In genomic region chr5:105032362-105032761, GRCm38 (mm10) we compare ENCODE assay signal across 15 mouse cellular contexts. TPM values are rescaled to one million over a fixed set of nuclear protein-coding genes. Genes with fewer than 3 reads are reported as not detected.
DNase-seq lines count a peak whose midpoint lies in the region; ATAC-seq and TF ChIP-seq lines count a peak whose summit lies in the region.
"Had no signal": no experiment of that assay in that cellular context is flagged by ENCODE, and none has a peak within 500 bp of the region (broad histone marks: within the 10 kb centered on the region; RNA-seq: fewer than 3 reads in every experiment).

No protein-coding gene starts in this region.

- WGBS in embryonic facial prominence, embryonic 14.5 days = 84% methylated on average over 2 of the region's 2 CpGs
- WGBS in embryonic facial prominence, embryonic 10.5 days = 87% methylated on average over 2 of the region's 2 CpGs
- 78% methylated on average over 2 of the region's 2 CpGs for WGBS in liver, postnatal 0 days (ENCODE audit: insufficient replicate concordance)
- WGBS in liver, embryonic 11.5 days = 73% methylated on average over 2 of the region's 2 CpGs
- WGBS in stomach, postnatal 0 days = 77% methylated on average over 2 of the region's 2 CpGs

- no peak for ATAC-seq in embryonic facial prominence, embryonic 14.5 days (ENCODE audit: low read depth)
- ATAC-seq in liver, postnatal 0 days = no peak
- no peak for ATAC-seq in liver, embryonic 11.5 days (replicated peaks; ENCODE audit: low FRiP score)
- ATAC-seq in Patski = peak; percentile 54
- ATAC-seq in stomach, postnatal 0 days (ENCODE audit: low FRiP score, low TSS enrichment) = no peak
- no peak for ATAC-seq in megakaryocyte-erythroid progenitor cell, adult 5-6 weeks (replicated peaks; ENCODE audit: low FRiP score, low TSS enrichment, poor library complexity, severe bottlenecking)
- ATAC-seq: activated CD4-positive, CD25-positive, alpha-beta regulatory T cell, adult 4 months; hindbrain, postnatal 0 days; liver, embryonic 12.5 days; midbrain, embryonic 13.5 days had no signal

- H3K4me1 ChIP-seq in embryonic facial prominence, embryonic 14.5 days (ENCODE audit: control insufficient read depth, insufficient read depth, low read length) = no peaks in the 10 kb centered on the region
- H3K4me1 ChIP-seq in embryonic facial prominence, embryonic 10.5 days = no peaks in the 10 kb centered on the region
- H3K4me1 ChIP-seq in liver, postnatal 0 days (ENCODE audit: insufficient read depth) = no peaks in the 10 kb centered on the region
- H3K4me1 ChIP-seq in liver, embryonic 11.5 days (replicated peaks; ENCODE audit: control insufficient read depth, insufficient read depth, low read length) = no peaks in the 10 kb centered on the region
- no peaks in the 10 kb centered on the region for H3K4me1 ChIP-seq in stomach, postnatal 0 days (replicated peaks; ENCODE audit: control insufficient read depth, insufficient read depth)
- H3K4me1 ChIP-seq: liver, embryonic 12.5 days; midbrain, embryonic 13.5 days had no signal

- no peaks in the 10 kb centered on the region for H3K9me3 ChIP-seq in embryonic facial prominence, embryonic 14.5 days (ENCODE audit: control insufficient read depth, low read length)
- H3K9me3 ChIP-seq in embryonic facial prominence, embryonic 10.5 days = no peaks in the 10 kb centered on the region
- H3K9me3 ChIP-seq in liver, postnatal 0 days (ENCODE audit: low read length) = no peaks in the 10 kb centered on the region
- H3K9me3 ChIP-seq in liver, embryonic 11.5 days (ENCODE audit: control insufficient read depth, low read length) = no peaks in the 10 kb centered on the region; the same call in 1 of the 2 replicates
- no peaks in the 10 kb centered on the region for H3K9me3 ChIP-seq in stomach, postnatal 0 days (ENCODE audit: control insufficient read depth, low read length)

- no peaks in the 10 kb centered on the region for H3K27me3 ChIP-seq in embryonic facial prominence, embryonic 14.5 days (replicated peaks; ENCODE audit: control insufficient read depth, insufficient read depth, low read length)
- no peaks in the 10 kb centered on the region for H3K27me3 ChIP-seq in embryonic facial prominence, embryonic 10.5 days (replicated peaks; ENCODE audit: low read depth, poor library complexity, severe bottlenecking)
- H3K27me3 ChIP-seq in liver, postnatal 0 days (ENCODE audit: insufficient read depth, low read length) = no peaks in the 10 kb centered on the region
- no peaks in the 10 kb centered on the region for H3K27me3 ChIP-seq in liver, embryonic 11.5 days (replicated peaks; ENCODE audit: control insufficient read depth, insufficient read depth, low read length)
- H3K27me3 ChIP-seq in Patski = no peaks in the 10 kb centered on the region
- no peaks in the 10 kb centered on the region for H3K27me3 ChIP-seq in stomach, postnatal 0 days (ENCODE audit: control insufficient read depth, insufficient read depth, low read length)
- H3K27me3 ChIP-seq: liver, embryonic 12.5 days; midbrain, embryonic 13.5 days had no signal

- no peak for TF ChIP-seq CTCF in liver, postnatal 0 days (IDR thresholded peaks at IDR 0.05; ENCODE audit: low read depth)
- TF ChIP-seq CTCF in Patski (IDR thresholded peaks at IDR 0.05) = no peak
- TF ChIP-seq CTCF in stomach, postnatal 0 days (IDR thresholded peaks at IDR 0.05; ENCODE audit: low read depth) = no peak

- H3K9ac ChIP-seq in embryonic facial prominence, embryonic 14.5 days (ENCODE audit: low read depth, low read length) = no peak overlapping the region
- H3K9ac ChIP-seq in liver, postnatal 0 days (replicated peaks) = no peak overlapping the region
- H3K9ac ChIP-seq in liver, embryonic 11.5 days (ENCODE audit: low read depth, low read length) = no peak overlapping the region
- H3K9ac ChIP-seq in stomach, postnatal 0 days (ENCODE audit: low read length) = no peak overlapping the region
- H3K9ac ChIP-seq: liver, embryonic 12.5 days; midbrain, embryonic 13.5 days had no signal

- no peak overlapping the region for H3K4me2 ChIP-seq in embryonic facial prominence, embryonic 14.5 days (ENCODE audit: low read depth, low read length)
- H3K4me2 ChIP-seq in liver, postnatal 0 days (ENCODE audit: low read depth, low read length) = no peak overlapping the region
- no peak overlapping the region for H3K4me2 ChIP-seq in liver, embryonic 11.5 days
- no peak overlapping the region for H3K4me2 ChIP-seq in stomach, postnatal 0 days (replicated peaks; ENCODE audit: low read depth)
- H3K4me2 ChIP-seq: liver, embryonic 12.5 days; midbrain, embryonic 13.5 days had no signal

- peak; percentile 5 for DNase-seq in embryonic facial prominence, embryonic 14.5 days (ENCODE audit: low spot score)
- no peak for DNase-seq in embryonic facial prominence, embryonic 10.5 days (ENCODE audit: low spot score)
- DNase-seq in liver, postnatal 0 days = peak; percentile 18
- no peak for DNase-seq in liver, embryonic 11.5 days (ENCODE audit: low spot score)
- DNase-seq in Patski (ENCODE audit: low read depth, low spot score) = peak; percentile 24
- DNase-seq in kidney, postnatal 14 days = peak; percentile 19
- no peak for DNase-seq in stomach, postnatal 0 days (ENCODE audit: low spot score)
- DNase-seq: heart, adult 18-20 months; right cerebral cortex, postnatal 14 days had no signal

- in situ Hi-C loops in Patski (cut with MboI; ENCODE audit: low pct_unique_long_range_greater_than_20kb) = no loop called here

- H3K4me3 ChIP-seq in embryonic facial prominence, embryonic 14.5 days (ENCODE audit: low read depth, low read length) = no peak overlapping the region
- no peak overlapping the region for H3K4me3 ChIP-seq in embryonic facial prominence, embryonic 10.5 days
- H3K4me3 ChIP-seq in liver, postnatal 0 days (ENCODE audit: low read depth, low read length) = no peak overlapping the region
- H3K4me3 ChIP-seq in liver, embryonic 11.5 days (ENCODE audit: low read depth, low read length) = no peak overlapping the region
- H3K4me3 ChIP-seq in stomach, postnatal 0 days (ENCODE audit: low read depth, low read length) = no peak overlapping the region
- H3K4me3 ChIP-seq: liver, embryonic 12.5 days; midbrain, embryonic 13.5 days had no signal

- no peak overlapping the region for H3K27ac ChIP-seq in embryonic facial prominence, embryonic 14.5 days (replicated peaks; ENCODE audit: low read depth, low read length)
- no peak overlapping the region for H3K27ac ChIP-seq in embryonic facial prominence, embryonic 10.5 days (replicated peaks)
- H3K27ac ChIP-seq in liver, postnatal 0 days (ENCODE audit: low read depth) = no peak overlapping the region
- H3K27ac ChIP-seq in liver, embryonic 11.5 days (ENCODE audit: low read depth, low read length) = no peak overlapping the region
- no peak overlapping the region for H3K27ac ChIP-seq in stomach, postnatal 0 days (replicated peaks)
- H3K27ac ChIP-seq: hindbrain, postnatal 0 days; liver, embryonic 12.5 days; midbrain, embryonic 13.5 days had no signal

- no peaks in the 10 kb centered on the region for H3K36me3 ChIP-seq in embryonic facial prominence, embryonic 14.5 days (ENCODE audit: control insufficient read depth, insufficient read depth, low read length)
- no peaks in the 10 kb centered on the region for H3K36me3 ChIP-seq in embryonic facial prominence, embryonic 10.5 days (replicated peaks)
- H3K36me3 ChIP-seq in liver, postnatal 0 days (replicated peaks; ENCODE audit: insufficient read depth, low read length) = no peaks in the 10 kb centered on the region
- H3K36me3 ChIP-seq in liver, embryonic 11.5 days (ENCODE audit: control insufficient read depth, insufficient read depth, low read length) = no peaks in the 10 kb centered on the region
- no peaks in the 10 kb centered on the region for H3K36me3 ChIP-seq in stomach, postnatal 0 days (ENCODE audit: control insufficient read depth, insufficient read depth, low read length)
- H3K36me3 ChIP-seq: G1E; liver, embryonic 12.5 days; midbrain, embryonic 13.5 days had no signal

- CTCF ChIA-PET in Patski (lab: Charles Lee) = no interaction called here

- POLR2A ChIA-PET in Patski (lab: Charles Lee) = no interaction called here

- TF ChIP-seq EP300 in liver, postnatal 0 days (IDR thresholded peaks at IDR 0.05; ENCODE audit: low read depth) = no peak
- TF ChIP-seq EP300 in stomach, postnatal 0 days (optimal IDR thresholded peaks at IDR 0.05) = no peak

RNA-seq across cellular contexts. Expression of gene Abcg3, which starts 49.8 kb away (rescaled TPM):
- polyA plus RNA-seq in embryonic facial prominence, embryonic 14.5 days (2014; fragmentation: Nextera tagmentation; extraction: Ambion mirVana) = 1.1 and 1.6 TPM in 2 replicates
- 0.11 and 0.39 TPM in 2 replicates for polyA plus RNA-seq in embryonic facial prominence, embryonic 10.5 days (2016; fragmentation: Nextera tagmentation; extraction: Ambion mirVana)
- polyA plus RNA-seq in liver, postnatal 0 days (2015; fragmentation: Nextera tagmentation; extraction: Ambion mirVana) = 3.8 and 4.2 TPM in 2 replicates
- polyA plus RNA-seq in liver, embryonic 11.5 days (2014; fragmentation: Nextera tagmentation; extraction: Ambion mirVana) = 2.3 and 2.5 TPM in 2 replicates
- polyA plus RNA-seq in Patski (2021) = not detected
- polyA plus RNA-seq in stomach, postnatal 0 days (2015; fragmentation: Nextera tagmentation; extraction: Ambion mirVana) = 1.1 and 1.3 TPM in 2 replicates
- total RNA-seq in megakaryocyte-erythroid progenitor cell, adult 5-6 weeks (2014; fragmentation: Nextera tagmentation) = 0.52 and 0.69 TPM in 2 replicates
- 0.56 TPM in 1 of 2 replicates, not detected in the other for total RNA-seq in megakaryocyte-erythroid progenitor cell, adult 5-6 weeks (2017)
- polyA plus RNA-seq: G1E had no signal

Comparison
In these comparisons a context has a peak if more than half of its experiments do, and no peak if none do; other contexts are left out.
1. DNase-seq: peak in embryonic facial prominence, embryonic 14.5 days (single experiment), liver, postnatal 0 days (single experiment), Patski (single experiment) and kidney, postnatal 14 days (single experiment); none in embryonic facial prominence, embryonic 10.5 days (single experiment), liver, embryonic 11.5 days (single experiment) and stomach, postnatal 0 days (single experiment).